Mouse (Mus musculus): ENCODE measurements around the gene H2afz. TPM values are rescaled to one million over a fixed set of nuclear protein-coding genes. Genes with fewer than 3 reads are reported as not detected.
"Not testable (repeated sequence)": the region's sequence is repeated elsewhere in the genome, so short reads cannot be mapped to it uniquely, and the experiment has no call there.

H2afz gene
- polyA plus RNA-seq, 1 experiment from 2014 or later, result 2,763 TPM

GRCm38 (mm10) chr3:137893789-137894188 lies 29.5 kb downstream of the H2afz start:
- no peak for ATAC-seq
- H3K9me3 ChIP-seq (replicated peaks), result 0 out of 2 replicates have a peak, but pooled peaks cover 4% of the 10 kb centered on the region
- 77% methylated on average over 4 of the region's 4 CpGs for WGBS
- no peak overlapping the region for H3K4me2 ChIP-seq
- no peak overlapping the region for H3K4me3 ChIP-seq
- H3K4me1 ChIP-seq, result no peaks in the 10 kb centered on the region
- H3K36me3 ChIP-seq (ENCODE audit: poor library complexity, severe bottlenecking), result peaks cover 40% of the 10 kb centered on the region
- H3K27me3 ChIP-seq, result no peaks in the 10 kb centered on the region
- H3K9ac ChIP-seq, result no peak overlapping the region
- H3K27ac ChIP-seq, result no peak overlapping the region

DNA sequence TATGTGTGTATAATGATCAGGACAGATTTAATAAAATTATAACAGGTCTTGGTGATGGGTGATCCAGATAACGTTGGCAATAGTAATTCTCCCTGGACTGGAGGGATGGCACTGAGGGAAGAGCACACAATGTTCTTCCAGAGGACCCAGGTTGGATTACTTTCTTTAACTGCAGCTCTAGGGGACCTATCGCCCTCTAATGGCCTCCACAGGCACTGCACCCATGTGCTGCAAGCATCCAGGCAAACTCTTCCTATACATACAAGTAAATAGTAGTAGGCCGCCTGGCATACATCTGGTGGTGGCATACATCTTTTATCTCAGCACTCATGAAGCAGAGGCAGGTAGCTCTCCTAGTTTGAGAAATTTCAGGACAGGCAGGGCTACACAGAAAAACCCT lies 30.9 kb downstream of the H2afz start:
- Histone ChIP-seq H3K4me2 (no peak overlapping the region), H3K4me1 (peaks cover 6% of the 10 kb centered on the region), H3K27ac (no peak overlapping the region), H3K4me3 (no peak overlapping the region), H3K36me3 (ENCODE audit: poor library complexity, severe bottlenecking) (peaks cover 26% of the 10 kb centered on the region), H3K27me3 (no peaks in the 10 kb centered on the region), H3K9me3 (replicated peaks) (0 out of 2 replicates have a peak, but pooled peaks cover 4% of the 10 kb centered on the region), H3K9ac (no peak overlapping the region)
- ATAC-seq, result no peak
- WGBS, result 93% methylated on average over 3 of the region's 3 CpGs

DNA sequence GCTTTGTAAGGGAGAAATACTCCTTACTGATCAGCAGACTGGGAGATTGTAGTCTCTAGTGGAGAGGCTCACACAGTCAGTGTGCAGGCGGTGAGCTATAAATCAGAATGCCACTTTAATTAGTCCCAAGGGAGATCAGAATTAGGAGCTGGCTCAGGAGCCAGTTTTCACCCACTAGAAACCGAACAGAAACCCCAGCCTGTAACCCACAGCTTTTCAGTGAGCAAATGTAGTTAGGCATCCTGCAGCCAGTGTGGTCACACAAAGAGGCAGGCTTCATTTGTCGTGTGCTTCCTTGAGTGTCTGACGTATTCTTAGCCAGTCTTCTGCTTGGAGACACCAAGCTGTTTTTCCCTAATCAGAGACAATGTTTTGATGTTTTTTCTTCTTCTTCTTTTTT lies 32.1 kb downstream of the H2afz start:
- Histone ChIP-seq H3K9ac (no peak overlapping the region), H3K36me3 (ENCODE audit: poor library complexity, severe bottlenecking) (peaks cover 32% of the 10 kb centered on the region), H3K4me1 (peaks cover 12% of the 10 kb centered on the region), H3K27ac (no peak overlapping the region), H3K4me3 (no peak overlapping the region), H3K9me3 (replicated peaks) (0 out of 2 replicates have a peak, but pooled peaks cover 4% of the 10 kb centered on the region), H3K27me3 (no peaks in the 10 kb centered on the region), H3K4me2 (no peak overlapping the region)
- no peak for ATAC-seq
- 80% methylated on average over 4 of the region's 4 CpGs for WGBS

DNA sequence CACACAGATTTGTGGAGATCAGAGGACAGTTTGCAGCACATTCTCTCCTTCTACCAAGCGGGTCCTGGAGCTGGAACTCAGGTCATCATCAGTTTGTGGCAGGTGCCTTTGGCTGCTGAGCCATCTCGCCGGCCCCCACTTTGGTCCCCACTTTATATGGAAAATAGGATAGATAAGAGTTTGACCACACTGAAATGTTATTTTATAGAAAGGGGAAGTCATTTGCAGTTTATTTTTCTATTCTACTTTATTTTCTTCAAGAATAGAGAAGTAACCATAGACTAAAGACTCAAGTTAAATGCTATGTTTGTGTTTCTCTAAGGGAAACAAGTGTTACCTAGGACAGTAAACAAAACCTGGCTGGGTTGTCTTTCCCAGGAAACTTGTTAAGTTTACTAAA lies 32.6 kb downstream of the H2afz start:
- Histone ChIP-seq H3K9ac (no peak overlapping the region), H3K4me2 (no peak overlapping the region), H3K27me3 (no peaks in the 10 kb centered on the region), H3K4me3 (no peak overlapping the region), H3K9me3 (replicated peaks) (0 out of 2 replicates have a peak, but pooled peaks cover 4% of the 10 kb centered on the region), H3K4me1 (peaks cover 12% of the 10 kb centered on the region), H3K36me3 (ENCODE audit: poor library complexity, severe bottlenecking) (peaks cover 35% of the 10 kb centered on the region), H3K27ac (no peak overlapping the region)
- ATAC-seq, result no peak
- 92% methylated on average over 3 of the region's 3 CpGs for WGBS

GRCm38 (mm10) chr3:137897685-137898084 lies 33.4 kb downstream of the H2afz start:
- Histone ChIP-seq H3K9me3 (replicated peaks) (0 out of 2 replicates have a peak, but pooled peaks cover 4% of the 10 kb centered on the region), H3K9ac (no peak overlapping the region), H3K4me1 (peaks cover 12% of the 10 kb centered on the region), H3K4me3 (no peak overlapping the region), H3K27ac (no peak overlapping the region), H3K27me3 (no peaks in the 10 kb centered on the region), H3K36me3 (ENCODE audit: poor library complexity, severe bottlenecking) (peaks cover 41% of the 10 kb centered on the region), H3K4me2 (no peak overlapping the region)
- no peak for ATAC-seq
- WGBS, result 92% methylated on average over 5 of the region's 5 CpGs

- Histone ChIP-seq H3K27ac (no peak overlapping the region), H3K27me3 (no peaks in the 10 kb centered on the region), H3K36me3 (ENCODE audit: poor library complexity, severe bottlenecking) (peaks cover 33% of the 10 kb centered on the region), H3K9ac (no peak overlapping the region), H3K4me1 (peaks cover 12% of the 10 kb centered on the region), H3K4me2 (no peak overlapping the region), H3K9me3 (replicated peaks) (0 out of 2 replicates have a peak, but pooled peaks cover 2% of the 10 kb centered on the region), H3K4me3 (no peak overlapping the region)
- ATAC-seq, result peak; percentile 43
- WGBS, result 62% methylated on average over 10 of the region's 10 CpGs
These were observed 35.9 kb downstream of the H2afz start for GRCm38 (mm10) chr3:137900149-137900548.

DNA sequence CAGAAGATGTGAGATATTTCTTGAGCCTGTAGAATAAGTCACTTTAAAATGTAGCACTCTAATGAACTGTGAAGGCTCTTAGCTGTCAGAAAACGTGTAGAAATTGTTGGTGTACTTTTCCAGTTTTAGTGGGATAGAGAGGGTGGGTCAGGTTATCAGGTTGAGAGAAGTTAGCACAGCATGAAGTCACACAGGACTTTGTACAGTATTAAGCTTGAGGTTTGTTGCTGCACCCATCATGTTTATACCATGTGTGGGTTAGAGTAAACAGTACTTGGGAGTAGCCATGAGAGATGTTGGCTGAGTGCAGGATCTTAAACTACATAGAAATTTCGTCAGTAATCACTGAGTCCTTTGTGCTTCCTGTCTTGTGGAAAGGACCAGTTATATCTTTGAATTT lies 48.8 kb downstream of the H2afz start:
- WGBS, result 79% methylated on average over 2 of the region's 2 CpGs
- Histone ChIP-seq H3K27ac (no peak overlapping the region), H3K4me1 (peaks cover 9% of the 10 kb centered on the region), H3K9ac (no peak overlapping the region), H3K9me3 (replicated peaks) (no peaks in the 10 kb centered on the region), H3K36me3 (ENCODE audit: poor library complexity, severe bottlenecking) (no peaks in the 10 kb centered on the region), H3K27me3 (no peaks in the 10 kb centered on the region), H3K4me2 (no peak overlapping the region), H3K4me3 (no peak overlapping the region)
- no peak for ATAC-seq

- not testable (repeated sequence) for H3K4me3 ChIP-seq; H3K9me3 ChIP-seq (replicated peaks); H3K4me2 ChIP-seq; H3K27ac ChIP-seq; H3K27me3 ChIP-seq; H3K9ac ChIP-seq; ATAC-seq; H3K36me3 ChIP-seq (ENCODE audit: poor library complexity, severe bottlenecking)
- no CpG with 5 or more reads among the region's 1 CpGs for WGBS
- H3K4me1 ChIP-seq, result peaks cover 17% of the 10 kb centered on the region
These were observed 50.3 kb downstream of the H2afz start for GRCm38 (mm10) chr3:137914567-137914966.

Other genes with a start within 250 kb of the H2afz start
- 9.7 and 12.8 TPM in 2 replicates for gene Ddit4l, start 242.9 kb upstream of the H2afz start, polyA plus RNA-seq (2015; fragmentation: Nextera tagmentation; extraction: Ambion mirVana)
- gene Gm21962, start 193.0 kb upstream of the H2afz start, polyA plus RNA-seq (2015; fragmentation: Nextera tagmentation; extraction: Ambion mirVana), result not detected in 2 replicates
- gene Dnajb14, start 3.2 kb downstream of the H2afz start, polyA plus RNA-seq (2015; fragmentation: Nextera tagmentation; extraction: Ambion mirVana), result 6.3 and 7.3 TPM in 2 replicates
- 126 and 129 TPM in 2 replicates for gene Lamtor3, start 54.0 kb downstream of the H2afz start, polyA plus RNA-seq (2015; fragmentation: Nextera tagmentation; extraction: Ambion mirVana)
- gene Dapp1, start 117.1 kb downstream of the H2afz start, polyA plus RNA-seq (2015; fragmentation: Nextera tagmentation; extraction: Ambion mirVana), result 2.7 and 3.9 TPM in 2 replicates
- gene 1110002E22Rik, start 200.6 kb downstream of the H2afz start, polyA plus RNA-seq (2015; fragmentation: Nextera tagmentation; extraction: Ambion mirVana), result 0.05 and 0.08 TPM in 2 replicates
- gene Gm5105, start 202.9 kb downstream of the H2afz start, polyA plus RNA-seq (2015; fragmentation: Nextera tagmentation; extraction: Ambion mirVana), result not detected in 2 replicates

Measured in forebrain, embryonic 13.5 days (tissue).